Comparison of ENCODE assay signal across 14 mouse cellular contexts in genomic region chrX:48669588-48669987, GRCm38 (mm10). TPM values are rescaled to one million over a fixed set of nuclear protein-coding genes. Genes with fewer than 3 reads are reported as not detected.
DNase-seq lines count a peak whose midpoint lies in the region; ATAC-seq and TF ChIP-seq lines count a peak whose summit lies in the region.
"Had no signal": no experiment of that assay in that cellular context is flagged by ENCODE, and none has a peak within 500 bp of the region (broad histone marks: within the 10 kb centered on the region; RNA-seq: fewer than 3 reads in every experiment).

No protein-coding gene starts in this region.

- H3K9me3 ChIP-seq in liver, embryonic 11.5 days (ENCODE audit: control insufficient read depth, low read length), result no peaks in the 10 kb centered on the region
- H3K9me3 ChIP-seq: heart, embryonic 13.5 days; hindbrain, embryonic 13.5 days; limb, embryonic 13.5 days had no signal

- DNase-seq in cerebellum, postnatal 10 days, result peak; percentile 7 to 10
- DNase-seq in cerebellum, adult 2 months, result no peak
- peak; percentile 6 for DNase-seq in liver
- no peak for DNase-seq in liver, embryonic 11.5 days (ENCODE audit: low spot score)
- peak; percentile 34 for DNase-seq in A20 (ENCODE audit: low read depth, low spot score)
- DNase-seq in c-Kit-positive CD71-negative TER-119-negative erythroid progenitor cells, embryonic 14.5 days (ENCODE audit: low read depth), result peak; percentile 10
- DNase-seq in T-cell, adult 2 months (ENCODE audit: low spot score), result no peak
- no peak for DNase-seq in cerebellum, adult 9-11 months

- H3K9ac ChIP-seq in liver, embryonic 11.5 days (ENCODE audit: low read depth, low read length), result no peak overlapping the region
- H3K9ac ChIP-seq: heart, embryonic 13.5 days; hindbrain, embryonic 13.5 days; limb, embryonic 13.5 days had no signal

- no peak for TF ChIP-seq POLR2A in cerebellum, adult 2 months (IDR thresholded peaks at IDR 0.05; ENCODE audit: borderline replicate concordance, insufficient read depth, low read length)

- no peak overlapping the region for H3K4me2 ChIP-seq in liver, embryonic 11.5 days
- H3K4me2 ChIP-seq: heart, embryonic 13.5 days; hindbrain, embryonic 13.5 days; limb, embryonic 13.5 days had no signal

- H3K4me1 ChIP-seq in cerebellum, adult 2 months (ENCODE audit: control insufficient read depth, insufficient read depth, low read length), result no peaks in the 10 kb centered on the region
- H3K4me1 ChIP-seq in liver, embryonic 11.5 days (replicated peaks; ENCODE audit: control insufficient read depth, insufficient read depth, low read length), result no peaks in the 10 kb centered on the region
- H3K4me1 ChIP-seq: hindbrain, embryonic 13.5 days; limb, embryonic 13.5 days had no signal

- H3K36me3 ChIP-seq in liver, embryonic 11.5 days (ENCODE audit: control insufficient read depth, insufficient read depth, low read length), result no peaks in the 10 kb centered on the region
- H3K36me3 ChIP-seq: heart, embryonic 13.5 days; hindbrain, embryonic 13.5 days; limb, embryonic 13.5 days had no signal

- 68% methylated on average over 3 of the region's 3 CpGs for WGBS in cerebellum, adult 2 months
- 77% methylated on average over 3 of the region's 3 CpGs for WGBS in liver, embryonic 11.5 days

- TF ChIP-seq CTCF in cerebellum, adult 2 months (IDR thresholded peaks at IDR 0.05; ENCODE audit: borderline replicate concordance, insufficient read depth, low read depth, low read length), result no peak

- no peaks in the 10 kb centered on the region for H3K27me3 ChIP-seq in cerebellum, adult 2 months (ENCODE audit: control insufficient read depth, insufficient read depth, low read length)
- no peaks in the 10 kb centered on the region for H3K27me3 ChIP-seq in liver, embryonic 11.5 days (replicated peaks; ENCODE audit: control insufficient read depth, insufficient read depth, low read length)
- H3K27me3 ChIP-seq: heart, embryonic 13.5 days; hindbrain, embryonic 13.5 days; limb, embryonic 13.5 days had no signal

- no peak overlapping the region for H3K27ac ChIP-seq in cerebellum, adult 2 months (ENCODE audit: insufficient read depth, low read length)
- H3K27ac ChIP-seq in liver, embryonic 11.5 days (ENCODE audit: low read depth, low read length), result no peak overlapping the region
- H3K27ac ChIP-seq: heart, embryonic 13.5 days; hindbrain, embryonic 13.5 days; limb, embryonic 13.5 days; macrophage had no signal

- no peak for ATAC-seq in liver, embryonic 11.5 days (replicated peaks; ENCODE audit: low FRiP score)

- H3K4me3 ChIP-seq in cerebellum, adult 2 months (replicated peaks; ENCODE audit: insufficient read depth, low read depth, low read length), result no peak overlapping the region
- H3K4me3 ChIP-seq in liver, embryonic 11.5 days (ENCODE audit: low read depth, low read length), result no peak overlapping the region
- H3K4me3 ChIP-seq: heart, embryonic 13.5 days; hindbrain, embryonic 13.5 days; limb, embryonic 13.5 days had no signal

RNA-seq across cellular contexts. Expression of gene Gpr119, which starts 4.7 kb away (rescaled TPM):
- polyA plus RNA-seq in cerebellum, adult 2 months (2012; rRNA removed), result 0.03 TPM in 1 of 2 replicates, not detected in the other
- 0.07 TPM in 1 of 2 replicates, not detected in the other for polyA plus RNA-seq in liver, embryonic 11.5 days (2014; fragmentation: Nextera tagmentation; extraction: Ambion mirVana)
- polyA plus RNA-seq: cortical plate, adult 2 months; heart, embryonic 13.5 days; hindbrain, embryonic 13.5 days; kidney, embryonic 14.5 days; limb, embryonic 13.5 days; macrophage had no signal

RNA-seq across cellular contexts. Expression of gene Rbmx2, which starts 25.2 kb away (rescaled TPM):
- 9.4 and 9.5 TPM in 2 replicates for polyA plus RNA-seq in cerebellum, adult 2 months (2012; rRNA removed)
- 20.4 and 24.5 TPM in 2 replicates for polyA plus RNA-seq in liver, embryonic 11.5 days (2014; fragmentation: Nextera tagmentation; extraction: Ambion mirVana)

RNA-seq across cellular contexts. Expression of gene Slc25a14, which starts 46.4 kb away (rescaled TPM):
- polyA plus RNA-seq in cerebellum, adult 2 months (2012; rRNA removed), result 33.4 and 34.7 TPM in 2 replicates
- 10.6 and 11.4 TPM in 2 replicates for polyA plus RNA-seq in liver, embryonic 11.5 days (2014; fragmentation: Nextera tagmentation; extraction: Ambion mirVana)

Comparison
In these comparisons a context has a peak if more than half of its experiments do, and no peak if none do; other contexts are left out.
1. DNase-seq: peak in cerebellum, postnatal 10 days (2 of 2), liver (single experiment), A20 (single experiment) and c-Kit-positive CD71-negative TER-119-negative erythroid progenitor cells, embryonic 14.5 days (single experiment); none in cerebellum, adult 2 months (0 of 2), liver, embryonic 11.5 days (single experiment), T-cell, adult 2 months (single experiment) and cerebellum, adult 9-11 months (single experiment).